Mouse (Mus musculus): ENCODE results near the gene Atrn. TPM values are rescaled to one million over a fixed set of nuclear protein-coding genes. Genes with fewer than 3 reads are reported as not detected.

Gene Atrn
- polyA plus RNA-seq, 2 experiments, result 11.5 to 17.9 TPM

DNA sequence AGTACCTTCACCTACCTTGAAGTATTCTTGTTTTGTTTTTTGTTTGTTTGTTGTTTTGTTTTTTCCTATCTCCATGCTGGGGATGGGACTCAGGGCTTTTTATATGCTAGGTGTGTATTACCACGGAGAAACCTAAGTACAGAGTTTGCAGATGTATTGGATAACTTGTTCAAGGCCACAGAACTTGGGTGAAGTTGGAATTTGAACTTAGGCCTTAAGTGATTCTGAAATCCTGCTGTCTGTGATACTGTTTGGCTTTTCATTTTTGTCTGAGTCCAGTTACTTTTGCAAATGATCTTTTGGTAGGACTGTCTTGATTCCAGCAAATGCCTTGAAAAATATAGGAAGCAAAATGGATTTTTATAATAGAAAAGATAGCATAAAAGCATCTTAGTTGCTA, 5.4 kb downstream of the Atrn start:
- 65% methylated on average over 1 of the region's 1 CpGs for WGBS
- ATAC-seq (ENCODE audit: low FRiP score, low read depth), result no peak

DNA sequence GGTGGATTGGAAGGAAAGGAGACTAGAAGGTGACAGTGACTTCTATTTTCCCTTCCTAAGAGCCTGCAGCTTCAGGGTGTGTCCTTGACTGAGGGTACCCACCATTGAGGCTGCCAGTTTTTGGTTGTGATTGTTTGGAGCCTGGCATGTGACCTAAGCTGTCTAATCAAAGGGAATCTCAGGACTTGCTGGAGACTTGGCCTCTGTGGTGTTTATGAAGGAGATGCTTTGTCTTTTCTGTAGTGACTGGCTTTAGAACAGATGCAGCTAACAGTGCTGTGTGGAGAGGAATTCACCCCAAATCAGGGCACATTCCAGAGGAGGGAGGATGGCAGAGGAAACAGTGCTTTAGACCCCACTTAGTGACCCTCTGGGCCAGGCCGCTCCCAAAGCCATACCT, 8.6 kb downstream of the Atrn start:
- Histone ChIP-seq H3K27me3 (ENCODE audit: control insufficient read depth, insufficient read depth, low read length) (no peaks in the 10 kb centered on the region), H3K4me1 (ENCODE audit: control insufficient read depth, insufficient read depth, low read length) (peaks cover 3% of the 10 kb centered on the region; the same call in 1 of the 2 replicates), H3K4me3 (replicated peaks; ENCODE audit: low read length) (no peak overlapping the region), H3K9ac (ENCODE audit: low read depth, low read length, severe bottlenecking) (peak overlapping the region; percentile 6; the same call in 1 of the 2 replicates), H3K36me3 (ENCODE audit: control insufficient read depth, insufficient read depth, low read length) (no peaks in the 10 kb centered on the region), H3K4me2 (replicated peaks; ENCODE audit: low read depth, low read length, severe bottlenecking) (no peak overlapping the region), H3K27ac (replicated peaks; ENCODE audit: low read depth, low read length) (no peak overlapping the region), H3K9me3 (ENCODE audit: control insufficient read depth, low read length) (no peaks in the 10 kb centered on the region)
- no peak for TF ChIP-seq POLR2A (IDR thresholded peaks at IDR 0.05; ENCODE audit: borderline replicate concordance, extremely low read depth, insufficient read depth, insufficient read length)
- no peak for ATAC-seq (ENCODE audit: low FRiP score, low read depth)
- DNase-seq (ENCODE audit: low spot score), result no peak
- 79% methylated on average over 1 of the region's 1 CpGs for WGBS

More for the DNA sequence above, 5.4 kb downstream of the Atrn start:
- no peak overlapping the region for H3K9ac ChIP-seq (ENCODE audit: low read depth, low read length, severe bottlenecking)
- H3K27me3 ChIP-seq (ENCODE audit: control insufficient read depth, insufficient read depth, low read length), result no peaks in the 10 kb centered on the region
- no peak for DNase-seq (ENCODE audit: low spot score)
- H3K9me3 ChIP-seq (ENCODE audit: control insufficient read depth, low read length), result no peaks in the 10 kb centered on the region
- H3K27ac ChIP-seq (replicated peaks; ENCODE audit: low read depth, low read length), result no peak overlapping the region
- H3K4me3 ChIP-seq (replicated peaks; ENCODE audit: low read length), result no peak overlapping the region
- H3K36me3 ChIP-seq (ENCODE audit: control insufficient read depth, insufficient read depth, low read length), result no peaks in the 10 kb centered on the region
- H3K4me1 ChIP-seq (ENCODE audit: control insufficient read depth, insufficient read depth, low read length), result peaks cover 9% of the 10 kb centered on the region
- TF ChIP-seq POLR2A (IDR thresholded peaks at IDR 0.05; ENCODE audit: borderline replicate concordance, extremely low read depth, insufficient read depth, insufficient read length), result no peak
- H3K4me2 ChIP-seq (replicated peaks; ENCODE audit: low read depth, low read length, severe bottlenecking), result no peak overlapping the region

DNA sequence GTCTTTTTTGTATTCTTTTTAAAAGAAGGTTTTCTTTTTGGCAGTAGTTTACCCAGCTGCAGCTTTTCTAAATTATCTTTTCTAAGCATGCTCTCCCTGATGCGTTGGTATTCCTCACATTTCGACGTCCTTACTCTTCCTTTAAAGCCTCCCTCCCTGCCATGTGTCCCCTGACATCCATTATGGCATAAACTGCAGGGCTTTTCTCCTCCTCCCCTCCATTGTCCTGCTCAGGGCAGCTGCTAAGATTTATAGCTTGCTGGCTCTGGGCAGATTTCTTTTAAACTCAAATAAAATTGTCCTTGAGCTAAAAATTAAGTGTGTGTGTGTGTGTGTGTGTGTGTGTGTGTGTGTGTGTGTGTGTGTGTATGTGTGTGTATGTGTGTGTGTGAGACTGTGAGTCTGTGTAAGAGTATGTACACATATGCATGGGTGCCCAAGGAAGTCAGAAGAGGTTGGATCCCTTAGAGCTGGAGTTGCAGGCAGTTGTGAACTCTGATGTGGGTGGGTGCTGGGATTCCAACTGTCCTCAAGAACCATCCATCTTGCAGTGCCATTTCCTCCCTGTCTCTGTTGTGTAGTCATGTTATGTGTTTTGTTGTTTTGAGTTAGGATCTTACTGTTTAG, 10.3 kb downstream of the Atrn start:
- peak; percentile 60 for ATAC-seq (ENCODE audit: low FRiP score, low read depth)
- TF ChIP-seq POLR2A (IDR thresholded peaks at IDR 0.05; ENCODE audit: borderline replicate concordance, extremely low read depth, insufficient read depth, insufficient read length), result no peak
- H3K36me3 ChIP-seq (ENCODE audit: control insufficient read depth, insufficient read depth, low read length), result no peaks in the 10 kb centered on the region
- H3K4me3 ChIP-seq (replicated peaks; ENCODE audit: low read length), result no peak overlapping the region
- peak; percentile 34 for DNase-seq (ENCODE audit: low spot score)
- H3K27ac ChIP-seq (replicated peaks; ENCODE audit: low read depth, low read length), result 0 out of 2 replicates have a peak overlapping the region, but pooled peaks have one; percentile 13
- H3K9ac ChIP-seq (ENCODE audit: low read depth, low read length, severe bottlenecking), result no peak overlapping the region
- 18% methylated on average over 3 of the region's 3 CpGs for WGBS
- peaks cover 3% of the 10 kb centered on the region; the same call in 1 of the 2 replicates for H3K4me1 ChIP-seq (ENCODE audit: control insufficient read depth, insufficient read depth, low read length)
- H3K4me2 ChIP-seq (replicated peaks; ENCODE audit: low read depth, low read length, severe bottlenecking), result no peak overlapping the region
- no peaks in the 10 kb centered on the region for H3K27me3 ChIP-seq (ENCODE audit: control insufficient read depth, insufficient read depth, low read length)
- no peaks in the 10 kb centered on the region for H3K9me3 ChIP-seq (ENCODE audit: control insufficient read depth, low read length)

DNA sequence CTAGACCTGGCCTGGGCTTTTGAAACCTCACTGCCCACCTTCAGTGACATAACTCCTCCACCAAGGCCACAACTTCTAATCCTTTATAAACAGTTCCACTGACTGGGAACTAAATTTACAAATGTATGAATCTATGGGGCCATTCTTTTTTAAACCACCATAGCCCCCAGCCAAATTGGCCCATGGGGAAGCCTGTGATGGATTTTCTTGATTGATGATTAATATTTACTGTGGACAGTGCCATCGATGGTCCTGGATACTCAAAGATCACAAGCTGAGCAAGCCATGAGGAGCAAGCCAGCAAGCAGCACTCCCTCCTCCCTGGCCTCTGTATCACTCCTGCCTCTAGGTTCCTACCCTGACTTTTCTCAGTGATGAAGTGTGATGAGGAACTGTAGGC, 11.4 kb downstream of the Atrn start:
- H3K4me2 ChIP-seq (replicated peaks; ENCODE audit: low read depth, low read length, severe bottlenecking), result no peak overlapping the region
- H3K4me3 ChIP-seq (replicated peaks; ENCODE audit: low read length), result no peak overlapping the region
- 93% methylated on average over 1 of the region's 1 CpGs for WGBS
- no peaks in the 10 kb centered on the region for H3K27me3 ChIP-seq (ENCODE audit: control insufficient read depth, insufficient read depth, low read length)
- H3K27ac ChIP-seq (replicated peaks; ENCODE audit: low read depth, low read length), result no peak overlapping the region
- no peak for ATAC-seq (ENCODE audit: low FRiP score, low read depth)
- no peaks in the 10 kb centered on the region for H3K9me3 ChIP-seq (ENCODE audit: control insufficient read depth, low read length)
- H3K36me3 ChIP-seq (ENCODE audit: control insufficient read depth, insufficient read depth, low read length), result no peaks in the 10 kb centered on the region
- peaks cover 3% of the 10 kb centered on the region; the same call in 1 of the 2 replicates for H3K4me1 ChIP-seq (ENCODE audit: control insufficient read depth, insufficient read depth, low read length)
- no peak overlapping the region for H3K9ac ChIP-seq (ENCODE audit: low read depth, low read length, severe bottlenecking)
- no peak for DNase-seq (ENCODE audit: low spot score)
- no peak for TF ChIP-seq POLR2A (IDR thresholded peaks at IDR 0.05; ENCODE audit: borderline replicate concordance, extremely low read depth, insufficient read depth, insufficient read length)

DNA sequence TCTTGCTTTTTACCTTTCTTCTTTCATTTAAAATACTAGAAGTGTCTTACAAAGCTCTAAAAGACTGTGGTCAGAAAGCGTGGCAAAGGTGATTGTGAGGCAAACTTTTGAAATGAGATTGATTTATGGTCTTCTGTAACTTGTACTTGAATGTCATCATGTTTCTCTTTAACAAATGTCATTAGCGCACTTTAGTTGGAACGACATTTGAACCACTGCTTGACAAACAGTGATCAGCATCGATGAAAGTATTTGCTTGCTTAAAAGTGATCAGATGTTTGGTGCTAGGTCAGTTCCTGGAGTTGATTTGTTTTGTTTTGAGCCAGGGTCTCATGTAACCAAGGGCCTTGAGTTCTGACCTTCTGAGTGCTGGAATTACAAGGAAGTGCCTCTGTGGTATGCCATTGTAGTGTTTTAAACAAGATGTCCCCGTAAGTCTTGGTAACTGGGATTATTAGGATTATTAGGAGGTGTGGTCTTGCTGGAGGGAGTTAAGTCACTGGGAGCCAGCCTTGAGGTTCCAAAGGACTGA, 12.8 kb downstream of the Atrn start:
- TF ChIP-seq POLR2A (IDR thresholded peaks at IDR 0.05; ENCODE audit: borderline replicate concordance, extremely low read depth, insufficient read depth, insufficient read length), result no peak
- ATAC-seq (ENCODE audit: low FRiP score, low read depth), result no peak

More for the DNA sequence above, 12.8 kb downstream of the Atrn start:
- Histone ChIP-seq H3K9me3 (ENCODE audit: control insufficient read depth, low read length) (no peaks in the 10 kb centered on the region), H3K27me3 (ENCODE audit: control insufficient read depth, insufficient read depth, low read length) (no peaks in the 10 kb centered on the region), H3K4me1 (ENCODE audit: control insufficient read depth, insufficient read depth, low read length) (peaks cover 3% of the 10 kb centered on the region; the same call in 1 of the 2 replicates), H3K27ac (replicated peaks; ENCODE audit: low read depth, low read length) (no peak overlapping the region), H3K4me2 (replicated peaks; ENCODE audit: low read depth, low read length, severe bottlenecking) (no peak overlapping the region), H3K4me3 (replicated peaks; ENCODE audit: low read length) (no peak overlapping the region), H3K36me3 (ENCODE audit: control insufficient read depth, insufficient read depth, low read length) (no peaks in the 10 kb centered on the region), H3K9ac (ENCODE audit: low read depth, low read length, severe bottlenecking) (no peak overlapping the region)
- no peak for DNase-seq (ENCODE audit: low spot score)
- WGBS, result 70% methylated on average over 5 of the region's 5 CpGs

Data from limb, embryonic 14.5 days (tissue).